Mouse (Mus musculus): ENCODE measurements around the gene Enah. TPM values are rescaled to one million over a fixed set of nuclear protein-coding genes. Genes with fewer than 3 reads are reported as not detected.

Gene Enah
- total and polyA plus RNA-seq, 2 experiments: 0.06 to 0.74 TPM

GRCm38 (mm10) chr1:181898961-181899360 is 120.8 kb downstream of the Enah start:
- no peak overlapping the region for H3K9ac ChIP-seq (ENCODE audit: low read depth, low read length)

DNA sequence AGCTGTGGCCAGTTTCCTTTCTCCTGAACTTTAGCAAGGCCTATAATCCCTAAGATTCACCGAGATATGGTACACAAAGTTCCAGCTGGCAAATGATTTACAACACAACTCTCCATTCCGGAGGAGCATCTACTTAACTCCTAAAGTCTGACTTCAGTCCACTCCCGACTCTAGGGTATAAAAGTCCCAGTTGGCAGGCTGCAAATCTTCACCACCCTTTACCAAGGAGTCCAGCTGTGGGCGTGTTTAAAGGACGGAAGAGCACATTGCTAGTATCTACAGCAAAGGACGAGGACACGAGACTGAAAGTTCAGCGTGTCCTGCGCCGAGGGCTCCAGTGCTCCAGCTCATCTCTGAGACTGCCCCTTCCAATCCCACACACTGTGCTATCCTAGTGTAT is 122.8 kb downstream of the Enah start:
- H3K4me1 ChIP-seq (ENCODE audit: control insufficient read depth, insufficient read depth, low read length): no peaks in the 10 kb centered on the region
- H3K36me3 ChIP-seq (ENCODE audit: control insufficient read depth, insufficient read depth, low read length): no peaks in the 10 kb centered on the region
- DNase-seq (ENCODE audit: extremely low read depth, low read depth, low spot score): no peak
- TF ChIP-seq CTCF (IDR thresholded peaks at IDR 0.05; ENCODE audit: low read depth, low read length) (no peak), POLR2A (IDR thresholded peaks at IDR 0.05; ENCODE audit: extremely low read depth, insufficient read depth, low read length) (no peak)
- H3K4me3 ChIP-seq (ENCODE audit: insufficient read depth, low read depth, low read length): no peak overlapping the region
- WGBS: 82% methylated on average over 10 of the region's 10 CpGs
- no peak overlapping the region for H3K9ac ChIP-seq (ENCODE audit: low read depth, low read length)
- no peak overlapping the region for H3K27ac ChIP-seq (replicated peaks; ENCODE audit: insufficient read depth, low read depth, low read length)
- H3K27me3 ChIP-seq (ENCODE audit: control insufficient read depth, insufficient read depth, low read length): no peaks in the 10 kb centered on the region
- H3K79me2 ChIP-seq (ENCODE audit: control insufficient read depth, insufficient read depth, low read length): no peaks in the 10 kb centered on the region

More at GRCm38 (mm10) chr1:181898961-181899360, 120.8 kb downstream of the Enah start:
- no peak overlapping the region for H3K4me3 ChIP-seq (ENCODE audit: insufficient read depth, low read depth, low read length)
- 70% methylated on average over 1 of the region's 1 CpGs for WGBS
- no peaks in the 10 kb centered on the region for H3K4me1 ChIP-seq (ENCODE audit: control insufficient read depth, insufficient read depth, low read length)
- no peak for DNase-seq (ENCODE audit: extremely low read depth, low read depth, low spot score)
- H3K27ac ChIP-seq (replicated peaks; ENCODE audit: insufficient read depth, low read depth, low read length): no peak overlapping the region
- no peaks in the 10 kb centered on the region for H3K36me3 ChIP-seq (ENCODE audit: control insufficient read depth, insufficient read depth, low read length)
- H3K27me3 ChIP-seq (ENCODE audit: control insufficient read depth, insufficient read depth, low read length): no peaks in the 10 kb centered on the region
- TF ChIP-seq POLR2A (IDR thresholded peaks at IDR 0.05; ENCODE audit: extremely low read depth, insufficient read depth, low read length): no peak
- no peak for TF ChIP-seq CTCF (IDR thresholded peaks at IDR 0.05; ENCODE audit: low read depth, low read length)
- H3K79me2 ChIP-seq (ENCODE audit: control insufficient read depth, insufficient read depth, low read length): no peaks in the 10 kb centered on the region

DNA sequence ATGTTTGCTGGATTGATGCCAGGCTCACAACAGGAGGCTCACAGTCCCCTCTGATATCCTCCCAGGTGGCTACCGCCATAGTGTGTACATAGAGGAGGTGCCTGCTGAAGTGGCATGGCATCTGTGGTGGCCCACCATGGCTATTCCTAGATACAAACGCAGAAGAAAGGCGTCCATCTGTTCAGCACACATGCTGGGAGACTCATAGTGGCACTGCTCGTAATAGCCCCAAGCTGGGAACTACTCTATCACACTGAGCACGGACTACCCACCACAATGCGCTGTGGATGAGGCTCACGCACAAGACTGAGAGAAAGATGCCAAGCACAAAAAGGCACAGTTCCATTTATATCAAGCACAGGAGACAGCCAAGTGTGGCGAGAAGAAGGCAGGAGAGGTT is 126.1 kb downstream of the Enah start:
- no peak for TF ChIP-seq CTCF (IDR thresholded peaks at IDR 0.05; ENCODE audit: low read depth, low read length)
- TF ChIP-seq POLR2A (IDR thresholded peaks at IDR 0.05; ENCODE audit: extremely low read depth, insufficient read depth, low read length): no peak
- H3K27me3 ChIP-seq (ENCODE audit: control insufficient read depth, insufficient read depth, low read length): no peaks in the 10 kb centered on the region
- no peaks in the 10 kb centered on the region for H3K79me2 ChIP-seq (ENCODE audit: control insufficient read depth, insufficient read depth, low read length)
- H3K36me3 ChIP-seq (ENCODE audit: control insufficient read depth, insufficient read depth, low read length): no peaks in the 10 kb centered on the region
- no peak overlapping the region for H3K9ac ChIP-seq (ENCODE audit: low read depth, low read length)
- no peaks in the 10 kb centered on the region for H3K4me1 ChIP-seq (ENCODE audit: control insufficient read depth, insufficient read depth, low read length)
- WGBS: 86% methylated on average over 8 of the region's 8 CpGs
- no peak for DNase-seq (ENCODE audit: extremely low read depth, low read depth, low spot score)
- no peak overlapping the region for H3K27ac ChIP-seq (replicated peaks; ENCODE audit: insufficient read depth, low read depth, low read length)
- no peak overlapping the region for H3K4me3 ChIP-seq (ENCODE audit: insufficient read depth, low read depth, low read length)

DNA sequence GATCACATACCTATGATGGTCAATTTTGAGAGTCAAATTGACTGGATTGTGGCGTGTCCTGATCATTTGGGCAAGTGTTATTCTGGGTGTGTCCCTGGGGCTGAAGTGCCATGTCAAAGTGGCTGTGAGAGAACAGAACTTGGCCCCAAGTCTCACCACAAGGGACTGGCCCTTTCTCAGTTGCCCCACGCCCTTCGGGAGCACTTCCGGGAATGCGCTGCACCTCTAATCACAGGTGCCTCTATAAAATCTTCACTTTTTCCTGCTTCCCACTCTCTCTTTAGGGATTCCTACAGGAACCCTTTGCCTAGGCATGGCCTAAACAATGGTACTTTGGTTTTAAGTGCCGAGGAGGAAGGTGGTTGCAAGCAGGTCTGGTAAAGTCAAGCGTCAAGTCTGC is 130.1 kb downstream of the Enah start:
- H3K4me3 ChIP-seq (ENCODE audit: insufficient read depth, low read depth, low read length): no peak overlapping the region
- H3K36me3 ChIP-seq (ENCODE audit: control insufficient read depth, insufficient read depth, low read length): no peaks in the 10 kb centered on the region
- H3K4me1 ChIP-seq (ENCODE audit: control insufficient read depth, insufficient read depth, low read length): no peaks in the 10 kb centered on the region
- TF ChIP-seq POLR2A (IDR thresholded peaks at IDR 0.05; ENCODE audit: extremely low read depth, insufficient read depth, low read length): no peak
- no peak for TF ChIP-seq CTCF (IDR thresholded peaks at IDR 0.05; ENCODE audit: low read depth, low read length)
- no peak for DNase-seq (ENCODE audit: extremely low read depth, low read depth, low spot score)
- 91% methylated on average over 7 of the region's 7 CpGs for WGBS
- H3K27ac ChIP-seq (replicated peaks; ENCODE audit: insufficient read depth, low read depth, low read length): no peak overlapping the region
- H3K9ac ChIP-seq (ENCODE audit: low read depth, low read length): no peak overlapping the region
- H3K79me2 ChIP-seq (ENCODE audit: control insufficient read depth, insufficient read depth, low read length): no peaks in the 10 kb centered on the region
- H3K27me3 ChIP-seq (ENCODE audit: control insufficient read depth, insufficient read depth, low read length): no peaks in the 10 kb centered on the region

- DNase-seq (ENCODE audit: extremely low read depth, low read depth, low spot score): peak; percentile 43
- 3% methylated on average over 11 of the region's 11 CpGs for WGBS
These were observed 131.0 kb downstream of the Enah start for GRCm38 (mm10) chr1:181888801-181889200.

DNA sequence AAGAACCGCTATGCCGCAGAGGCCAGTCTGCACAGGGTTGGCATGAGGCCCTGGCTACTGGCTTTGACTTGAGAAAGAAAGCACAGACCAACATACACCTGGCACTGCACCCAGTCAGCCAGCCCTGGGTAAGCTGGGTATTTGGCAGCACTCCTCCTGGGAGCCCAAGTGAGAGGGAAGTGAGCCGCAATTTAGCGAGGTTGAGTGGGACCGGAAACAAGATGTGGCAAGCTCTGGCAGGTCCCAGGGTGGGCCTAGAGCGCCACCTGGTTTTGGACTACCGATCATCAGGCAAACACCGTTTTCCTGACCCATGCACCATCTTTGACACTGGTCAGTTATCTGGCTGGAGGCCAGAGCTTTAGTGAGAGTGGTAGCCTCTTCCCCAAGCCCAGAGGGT is 138.3 kb downstream of the Enah start:
- Histone ChIP-seq H3K79me2 (ENCODE audit: control insufficient read depth, insufficient read depth, low read length) (no peaks in the 10 kb centered on the region), H3K9ac (ENCODE audit: low read depth, low read length) (no peak overlapping the region), H3K36me3 (ENCODE audit: control insufficient read depth, insufficient read depth, low read length) (no peaks in the 10 kb centered on the region), H3K4me3 (ENCODE audit: insufficient read depth, low read depth, low read length) (no peak overlapping the region), H3K27me3 (ENCODE audit: control insufficient read depth, insufficient read depth, low read length) (no peaks in the 10 kb centered on the region), H3K4me1 (ENCODE audit: control insufficient read depth, insufficient read depth, low read length) (no peaks in the 10 kb centered on the region), H3K27ac (replicated peaks; ENCODE audit: insufficient read depth, low read depth, low read length) (no peak overlapping the region)
- 14% methylated on average over 8 of the region's 8 CpGs for WGBS
- TF ChIP-seq POLR2A (IDR thresholded peaks at IDR 0.05; ENCODE audit: extremely low read depth, insufficient read depth, low read length) (no peak), CTCF (IDR thresholded peaks at IDR 0.05; ENCODE audit: low read depth, low read length) (peak; percentile 91)
- DNase-seq (ENCODE audit: extremely low read depth, low read depth, low spot score): peak; percentile 48

More at GRCm38 (mm10) chr1:181888801-181889200, 131.0 kb downstream of the Enah start:
- Histone ChIP-seq H3K36me3 (ENCODE audit: control insufficient read depth, insufficient read depth, low read length) (no peaks in the 10 kb centered on the region), H3K79me2 (ENCODE audit: control insufficient read depth, insufficient read depth, low read length) (no peaks in the 10 kb centered on the region), H3K4me1 (ENCODE audit: control insufficient read depth, insufficient read depth, low read length) (no peaks in the 10 kb centered on the region), H3K27me3 (ENCODE audit: control insufficient read depth, insufficient read depth, low read length) (no peaks in the 10 kb centered on the region), H3K27ac (replicated peaks; ENCODE audit: insufficient read depth, low read depth, low read length) (no peak overlapping the region), H3K4me3 (ENCODE audit: insufficient read depth, low read depth, low read length) (no peak overlapping the region; the same call in 1 of the 2 replicates), H3K9ac (ENCODE audit: low read depth, low read length) (no peak overlapping the region)
- TF ChIP-seq POLR2A (IDR thresholded peaks at IDR 0.05; ENCODE audit: extremely low read depth, insufficient read depth, low read length) (no peak), CTCF (IDR thresholded peaks at IDR 0.05; ENCODE audit: low read depth, low read length) (peak; percentile 100)
